Mouse (Mus musculus) kidney, adult 11 months (tissue): ENCODE measurements at regions not wholly inside any gene's neighbourhood (a gene's known extent, or its start where the extent isn't known, plus 50 kb on each side); places are given as distances from the start of the nearest gene placed in this dataset.

Experiments used
- DNase-seq: peaks from one replicate; pipeline ENCODE4 v3.0.0; 2022

DNA sequence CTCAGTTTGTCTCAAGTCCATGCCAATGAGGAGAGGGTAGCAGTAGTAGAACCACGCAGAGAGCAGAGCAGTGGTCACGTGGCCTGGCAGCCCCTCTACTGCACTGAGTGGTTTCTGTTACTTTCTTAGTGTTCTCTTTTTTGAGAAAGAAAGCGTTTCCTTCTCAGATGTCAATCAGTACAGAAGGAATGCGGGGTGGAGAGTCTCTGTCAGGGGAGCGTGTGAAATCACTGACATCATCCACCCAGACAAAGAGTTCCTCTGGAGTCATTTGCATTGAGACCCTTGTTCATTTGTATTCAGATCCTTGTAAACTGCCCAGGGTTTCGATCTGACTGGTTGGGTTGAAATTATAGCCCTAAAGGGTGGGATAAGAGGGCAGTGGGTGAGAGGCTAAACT, 85.8 kb upstream of the Nckap5 start:
- no peak for DNase-seq

DNA sequence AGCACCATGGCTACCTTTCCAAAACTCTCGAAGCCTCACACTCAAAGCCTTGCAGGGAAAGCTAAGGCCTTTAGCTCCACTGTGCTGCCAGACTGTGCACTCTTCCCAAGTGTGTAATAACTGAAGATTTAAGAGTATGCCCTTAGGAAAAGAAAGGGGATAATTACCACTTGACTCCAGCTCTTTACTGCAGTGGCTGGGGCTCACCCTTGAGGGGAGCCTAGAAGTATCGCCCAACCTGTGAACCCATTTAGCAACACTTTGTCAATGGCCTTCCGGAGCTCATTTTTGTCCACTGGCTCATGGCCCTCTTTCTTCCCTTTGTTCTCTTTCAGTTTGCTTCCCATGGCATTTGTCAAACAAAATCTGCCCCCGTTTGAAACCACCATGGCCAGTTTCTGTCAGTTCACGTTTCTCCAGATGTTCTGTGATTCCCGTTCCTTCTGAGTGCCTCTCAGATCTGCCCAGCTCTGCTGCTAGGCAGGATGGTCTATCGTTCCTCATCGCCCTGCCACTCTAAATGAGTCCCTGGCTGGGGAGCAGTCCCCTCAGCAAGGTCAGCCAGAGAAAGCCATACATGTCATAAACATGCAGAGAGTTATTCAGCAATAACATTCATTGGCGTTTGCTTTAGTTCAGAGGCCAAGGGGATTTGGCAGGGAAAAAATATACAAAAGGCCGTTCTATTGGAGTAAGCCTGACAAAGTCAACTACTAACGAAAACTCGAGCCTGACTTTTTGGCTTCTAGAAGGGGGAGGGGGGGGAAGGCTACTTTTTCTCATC, 80.9 kb upstream of the Nckap5 start:
- no peak for DNase-seq

DNA sequence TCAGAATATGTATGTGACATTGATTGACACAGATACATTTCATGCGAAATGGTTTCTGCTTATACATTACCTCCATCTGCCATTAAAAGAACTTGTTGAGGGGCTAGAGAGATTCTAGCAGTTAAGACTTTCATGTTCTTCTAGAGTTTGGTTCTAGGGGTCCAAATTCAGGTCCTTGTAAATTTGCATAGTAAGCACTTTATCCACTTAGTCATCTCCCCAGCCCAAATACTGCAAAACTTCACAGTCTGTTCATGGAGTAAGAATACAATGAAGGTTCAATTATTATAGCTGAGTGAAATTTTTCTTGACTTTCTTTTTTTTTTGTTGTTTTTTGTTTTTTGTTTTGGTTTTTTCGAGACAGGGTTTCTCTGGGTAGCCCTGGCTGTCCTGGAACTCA, 76.8 kb upstream of the Nckap5 start:
- no peak for DNase-seq

DNA sequence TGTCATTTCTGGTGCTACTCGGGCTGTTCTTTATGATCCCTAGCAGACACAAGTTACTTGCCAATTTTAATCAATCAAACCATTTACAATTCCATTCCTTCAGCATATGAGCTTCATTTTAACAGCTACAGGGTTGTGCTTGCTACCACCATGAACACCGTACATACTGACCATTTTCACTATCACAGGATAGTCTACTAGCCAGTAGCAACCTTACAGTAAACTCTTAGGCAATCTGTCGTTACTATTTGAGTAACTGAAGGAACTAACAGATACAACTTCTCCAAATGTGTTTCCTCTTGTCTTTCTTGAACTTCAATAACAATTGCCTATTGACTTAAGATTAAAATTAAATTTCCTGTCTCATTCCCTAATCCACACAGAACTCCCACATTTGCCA, 67.9 kb upstream of the Nckap5 start:
- no peak for DNase-seq

DNA sequence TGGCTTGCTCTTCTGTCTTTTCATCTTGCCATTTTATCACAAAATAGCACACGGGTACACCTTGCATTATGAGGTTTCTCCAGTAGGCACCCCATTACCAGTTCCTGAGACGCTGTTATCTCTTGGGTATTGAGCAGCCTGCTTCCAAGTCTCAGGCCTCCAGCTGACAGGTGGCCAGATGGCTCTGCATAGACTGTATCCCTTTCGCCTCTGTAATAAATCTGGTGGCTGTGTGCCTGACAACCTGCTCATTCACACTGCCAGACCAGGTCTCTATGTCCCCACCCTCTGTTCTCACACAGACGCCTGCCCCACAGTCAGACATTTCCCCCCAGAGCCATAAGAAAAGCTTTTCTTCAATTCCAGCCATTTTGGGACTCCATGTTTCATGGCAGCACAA, 66.3 kb upstream of the Nckap5 start:
- DNase-seq = no peak

DNA sequence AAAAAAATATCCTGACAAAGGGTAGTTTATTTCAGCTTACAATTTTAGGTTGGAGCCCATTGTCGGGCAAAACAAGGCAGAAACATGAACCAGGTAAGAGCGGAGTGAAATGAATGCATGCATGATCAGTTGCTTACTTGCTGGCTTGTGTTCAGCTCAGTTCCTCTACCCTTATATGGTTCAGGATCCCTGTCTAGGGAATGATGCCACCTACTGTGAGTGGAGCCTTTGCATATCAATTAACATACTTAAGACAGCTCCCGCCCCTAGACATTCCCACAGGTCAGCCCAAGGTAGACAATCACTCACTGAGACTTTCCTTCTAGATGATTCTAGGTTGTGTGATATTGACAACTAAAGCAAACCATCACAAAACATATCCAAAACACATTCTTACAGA, 50.2 kb upstream of the Nckap5 start:
- DNase-seq = no peak
